Mouse (Mus musculus): ENCODE results near the gene Acox1. TPM values are rescaled to one million over a fixed set of nuclear protein-coding genes. Genes with fewer than 3 reads are reported as not detected.

Acox1 gene
- total and polyA plus RNA-seq, 3 experiments: 17.1 to 21.0 (median 20.4) TPM

GRCm38 (mm10) chr11:116185836-116186235 lies 13.0 kb downstream of the Acox1 start:
- no peaks in the 10 kb centered on the region for H3K27me3 ChIP-seq (replicated peaks)
- no peak for TF ChIP-seq CHD1 (IDR thresholded peaks at IDR 0.05; ENCODE audit: low read depth, low read length)
- TF ChIP-seq GABPA (IDR thresholded peaks at IDR 0.05; ENCODE audit: insufficient replicate concordance, low read depth, low read length): no peak
- no peak for TF ChIP-seq MAFK (IDR thresholded peaks at IDR 0.05; ENCODE audit: insufficient replicate concordance, low read length)
- no peak overlapping the region for H3K27ac ChIP-seq (ENCODE audit: insufficient read depth, low read depth)
- dilution Hi-C loops (cut with MboI; ENCODE audit: extremely low pct_ligation_motif_present, extremely low pct_unique_long_range_greater_than_20kb, low sequenced_read_pairs): no loop called here
- H3K4me1 ChIP-seq (ENCODE audit: control insufficient read depth in 1 of 2, insufficient read depth in 2 of 2): no peaks in the 10 kb centered on the region
- no peak overlapping the region for H3K4me2 ChIP-seq (ENCODE audit: insufficient read depth, low read depth, poor library complexity, severe bottlenecking)
- no peak overlapping the region for H3K4me3 ChIP-seq (replicated peaks in 1 of 3; ENCODE audit: low read depth in 2 of 3, low read length in 2 of 3, poor library complexity in 1 of 3)
- in situ Hi-C loops (cut with MboI; ENCODE audit: low pct_ligation_motif_present, low pct_unique_long_range_greater_than_20kb, low sequenced_read_pairs): no loop called here
- no peak overlapping the region for H3K9ac ChIP-seq (ENCODE audit: insufficient read depth, low read depth)
- no peak for DNase-seq (ENCODE audit: extremely low read depth)
- no peaks in the 10 kb centered on the region for H3K9me3 ChIP-seq (replicated peaks; ENCODE audit: low read length)
- H3K36me3 ChIP-seq (replicated peaks in 1 of 2; ENCODE audit: control insufficient read depth in 1 of 2, insufficient read depth in 1 of 2, low read length in 1 of 2): peaks cover 61 to 90% of the 10 kb centered on the region in 2 experiments
- H3K79me2 ChIP-seq (replicated peaks; ENCODE audit: control insufficient read depth, extremely low read depth, insufficient read depth, poor library complexity, severe bottlenecking): peaks cover 3% of the 10 kb centered on the region; the same call in 1 of the 2 replicates

- H3K27me3 ChIP-seq (replicated peaks): no peaks in the 10 kb centered on the region
- no peak overlapping the region for H3K4me3 ChIP-seq (replicated peaks in 1 of 3; ENCODE audit: low read depth in 2 of 3, low read length in 2 of 3, poor library complexity in 1 of 3)
- no peaks in the 10 kb centered on the region for H3K4me1 ChIP-seq (ENCODE audit: control insufficient read depth in 1 of 2, insufficient read depth in 2 of 2)
- H3K4me2 ChIP-seq (ENCODE audit: insufficient read depth, low read depth, poor library complexity, severe bottlenecking): no peak overlapping the region
- H3K9me3 ChIP-seq (replicated peaks; ENCODE audit: low read length): no peaks in the 10 kb centered on the region
- H3K36me3 ChIP-seq (replicated peaks in 1 of 2; ENCODE audit: control insufficient read depth in 1 of 2, insufficient read depth in 1 of 2, low read length in 1 of 2): peaks cover 73 to 87% of the 10 kb centered on the region in 2 experiments
- no peak overlapping the region for H3K27ac ChIP-seq (ENCODE audit: insufficient read depth, low read depth)
- H3K9ac ChIP-seq (ENCODE audit: insufficient read depth, low read depth): no peak overlapping the region
- H3K79me2 ChIP-seq (replicated peaks; ENCODE audit: control insufficient read depth, extremely low read depth, insufficient read depth, poor library complexity, severe bottlenecking): no peaks in the 10 kb centered on the region
- no peak for DNase-seq (ENCODE audit: extremely low read depth)
- TF ChIP-seq RAD21 (IDR thresholded peaks at IDR 0.05; ENCODE audit: low read depth, low read length) (no peak), SIN3A (IDR thresholded peaks at IDR 0.05; ENCODE audit: low read length) (no peak), TBP (conservative IDR thresholded peaks at IDR 0.05; ENCODE audit: low read depth, low read length) (no peak), MXI1 (IDR thresholded peaks at IDR 0.05; ENCODE audit: low read depth, low read length) (no peak), GABPA (IDR thresholded peaks at IDR 0.05; ENCODE audit: insufficient replicate concordance, low read depth, low read length) (no peak), POLR2AphosphoS2 (IDR thresholded peaks at IDR 0.05; ENCODE audit: low read depth, low read length) (no peak), EP300 (IDR thresholded peaks at IDR 0.05; ENCODE audit: low read length) (no peak), CHD2 (IDR thresholded peaks at IDR 0.05; ENCODE audit: low read length) (no peak), CTCF (conservative IDR thresholded peaks at IDR 0.05 in 1 of 2, IDR thresholded peaks at IDR 0.05 in 1 of 2; ENCODE audit: low read depth in 2 of 2, low read length in 2 of 2) (no peak), ETS1 (conservative IDR thresholded peaks at IDR 0.05; ENCODE audit: low read depth, low read length) (no peak)
- in situ Hi-C loops (cut with MboI; ENCODE audit: low pct_ligation_motif_present, low pct_unique_long_range_greater_than_20kb, low sequenced_read_pairs) (no loop called here), dilution Hi-C loops (cut with MboI; ENCODE audit: extremely low pct_ligation_motif_present, extremely low pct_unique_long_range_greater_than_20kb, low sequenced_read_pairs) (no loop called here)
Observed at GRCm38 (mm10) chr11:116178411-116179121, 20.3 kb downstream of the Acox1 start.

- H3K4me1 ChIP-seq (ENCODE audit: control insufficient read depth in 1 of 2, insufficient read depth in 2 of 2): peaks cover 0 to 9% of the 10 kb centered on the region in 2 experiments; a peak in 2 of 4 replicates
- dilution Hi-C loops (cut with MboI; ENCODE audit: extremely low pct_ligation_motif_present, extremely low pct_unique_long_range_greater_than_20kb, low sequenced_read_pairs): no loop called here
- H3K4me2 ChIP-seq (ENCODE audit: insufficient read depth, low read depth, poor library complexity, severe bottlenecking): no peak overlapping the region
- DNase-seq (ENCODE audit: extremely low read depth): no peak
- in situ Hi-C loops (cut with MboI; ENCODE audit: low pct_ligation_motif_present, low pct_unique_long_range_greater_than_20kb, low sequenced_read_pairs): no loop called here
- H3K9ac ChIP-seq (ENCODE audit: insufficient read depth, low read depth): no peak overlapping the region
- H3K4me3 ChIP-seq (replicated peaks in 1 of 3; ENCODE audit: low read depth in 2 of 3, low read length in 2 of 3, poor library complexity in 1 of 3): no peak overlapping the region
- H3K27me3 ChIP-seq (replicated peaks): no peaks in the 10 kb centered on the region
- H3K9me3 ChIP-seq (replicated peaks; ENCODE audit: low read length): no peaks in the 10 kb centered on the region
- H3K79me2 ChIP-seq (replicated peaks; ENCODE audit: control insufficient read depth, extremely low read depth, insufficient read depth, poor library complexity, severe bottlenecking): no peaks in the 10 kb centered on the region
- peaks cover 67 to 91% of the 10 kb centered on the region in 2 experiments for H3K36me3 ChIP-seq (replicated peaks in 1 of 2; ENCODE audit: control insufficient read depth in 1 of 2, insufficient read depth in 1 of 2, low read length in 1 of 2)
- no peak overlapping the region for H3K27ac ChIP-seq (ENCODE audit: insufficient read depth, low read depth)
- TF ChIP-seq SIN3A (IDR thresholded peaks at IDR 0.05; ENCODE audit: low read length) (no peak), IRF4 (IDR thresholded peaks at IDR 0.05; ENCODE audit: low read depth, low read length) (no peak), CTCF (conservative IDR thresholded peaks at IDR 0.05 in 1 of 2, IDR thresholded peaks at IDR 0.05 in 1 of 2; ENCODE audit: low read depth in 2 of 2, low read length in 2 of 2) (no peak), ZNF384 (IDR thresholded peaks at IDR 0.05; ENCODE audit: low read depth, low read length) (no peak), NELFE (IDR thresholded peaks at IDR 0.05; ENCODE audit: low read depth, low read length) (no peak), POLR2AphosphoS2 (IDR thresholded peaks at IDR 0.05; ENCODE audit: low read depth, low read length) (no peak), CHD2 (IDR thresholded peaks at IDR 0.05; ENCODE audit: low read length) (no peak), KAT2A (IDR thresholded peaks at IDR 0.05; ENCODE audit: insufficient replicate concordance, low read length) (no peak)
Observed at GRCm38 (mm10) chr11:116176010-116176409, 22.8 kb downstream of the Acox1 start.
